Mouse (Mus musculus): ENCODE measurements around the gene Hnrnpll. TPM values are rescaled to one million over a fixed set of nuclear protein-coding genes. Genes with fewer than 3 reads are reported as not detected.

The Hnrnpll gene
- polyA plus RNA-seq, 1 experiment from 2014 or later: 55.6 TPM

DNA sequence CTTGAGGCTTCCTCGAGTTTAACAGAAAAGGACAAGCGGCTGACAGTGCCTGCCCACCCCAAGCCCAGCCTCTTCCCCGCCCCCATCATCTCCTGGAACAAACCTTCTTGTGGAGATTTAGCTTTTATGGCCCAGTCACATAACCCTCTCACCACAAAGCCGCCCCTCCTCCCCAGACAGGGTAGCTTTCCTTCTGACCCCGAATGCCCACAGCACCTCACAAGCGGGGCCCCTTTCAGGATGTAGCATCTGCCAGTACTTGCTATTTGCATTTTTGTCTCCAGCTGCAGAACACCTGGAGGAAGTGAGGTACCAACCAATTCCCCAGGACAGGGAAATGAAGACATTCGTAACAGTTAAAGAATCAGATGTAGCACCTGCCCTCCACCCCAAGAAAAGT, 79.6 kb downstream of the Hnrnpll start:
- H3K4me1 ChIP-seq (ENCODE audit: control insufficient read depth, insufficient read depth, low read length): peaks cover 14% of the 10 kb centered on the region
- peak overlapping the region; percentile 40 for H3K9ac ChIP-seq (ENCODE audit: low read depth, low read length)
- no peak for ATAC-seq (ENCODE audit: low read depth)
- no peaks in the 10 kb centered on the region for H3K36me3 ChIP-seq (ENCODE audit: control insufficient read depth, insufficient read depth, low read length)
- no peak for DNase-seq (ENCODE audit: low spot score)
- H3K9me3 ChIP-seq (ENCODE audit: control insufficient read depth, low read length): no peaks in the 10 kb centered on the region
- H3K27me3 ChIP-seq (replicated peaks; ENCODE audit: control insufficient read depth, insufficient read depth, low read length): no peaks in the 10 kb centered on the region
- 0 out of 2 replicates have a peak overlapping the region, but pooled peaks have one; percentile 15 for H3K4me2 ChIP-seq (ENCODE audit: low read depth, low read length)
- peak overlapping the region; percentile 21; the same call in 1 of the 2 replicates for H3K27ac ChIP-seq (replicated peaks; ENCODE audit: low read depth, low read length)
- 14% methylated on average over 7 of the region's 7 CpGs for WGBS
- H3K4me3 ChIP-seq (ENCODE audit: low read depth, low read length): no peak overlapping the region

DNA sequence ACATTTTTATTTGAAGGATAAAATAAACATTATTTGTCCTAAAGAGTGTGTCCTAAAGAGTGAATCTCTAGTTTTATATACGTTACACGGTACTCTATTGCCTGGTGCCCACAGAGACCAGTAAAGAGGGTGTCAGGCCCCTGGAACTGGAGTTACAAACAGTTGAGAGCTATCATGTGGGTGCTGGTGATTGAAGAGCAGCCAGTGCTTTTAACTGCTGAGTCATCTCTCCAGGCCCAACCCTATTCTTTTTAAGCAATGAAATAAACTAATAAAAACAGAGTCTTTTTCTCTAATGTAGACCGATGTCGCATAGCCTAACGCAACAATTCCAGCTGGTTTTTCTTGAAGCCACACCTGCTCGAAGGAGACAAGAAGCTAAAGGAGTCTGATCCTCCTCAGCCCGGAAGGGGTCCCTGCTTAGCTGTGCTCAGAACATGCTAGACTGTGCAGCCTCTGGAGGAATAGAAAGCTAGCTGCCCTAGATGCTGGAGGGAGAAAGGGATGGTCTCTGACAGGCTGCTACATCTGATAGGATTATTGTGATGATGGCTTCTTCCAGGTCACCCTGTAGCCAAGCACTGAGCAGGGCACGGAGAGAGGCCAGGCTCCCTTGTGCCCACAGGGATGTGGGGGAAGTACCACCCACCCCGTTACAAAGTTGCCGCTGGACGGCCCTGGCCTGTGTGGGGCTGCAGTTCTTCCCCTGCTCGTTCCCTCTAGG, 80.2 kb downstream of the Hnrnpll start:
- Histone ChIP-seq H3K4me3 (ENCODE audit: low read depth, low read length) (no peak overlapping the region), H3K9ac (ENCODE audit: low read depth, low read length) (peak overlapping the region; percentile 40), H3K4me2 (ENCODE audit: low read depth, low read length) (0 out of 2 replicates have a peak overlapping the region, but pooled peaks have one; percentile 15), H3K9me3 (ENCODE audit: control insufficient read depth, low read length) (no peaks in the 10 kb centered on the region), H3K27ac (replicated peaks; ENCODE audit: low read depth, low read length) (peak overlapping the region; percentile 21; the same call in 1 of the 2 replicates), H3K27me3 (replicated peaks; ENCODE audit: control insufficient read depth, insufficient read depth, low read length) (no peaks in the 10 kb centered on the region), H3K36me3 (ENCODE audit: control insufficient read depth, insufficient read depth, low read length) (no peaks in the 10 kb centered on the region), H3K4me1 (ENCODE audit: control insufficient read depth, insufficient read depth, low read length) (peaks cover 16% of the 10 kb centered on the region)
- ATAC-seq (ENCODE audit: low read depth) (no peak), DNase-seq (ENCODE audit: low spot score) (peak; percentile 26)
- WGBS: 54% methylated on average over 12 of the region's 12 CpGs

DNA sequence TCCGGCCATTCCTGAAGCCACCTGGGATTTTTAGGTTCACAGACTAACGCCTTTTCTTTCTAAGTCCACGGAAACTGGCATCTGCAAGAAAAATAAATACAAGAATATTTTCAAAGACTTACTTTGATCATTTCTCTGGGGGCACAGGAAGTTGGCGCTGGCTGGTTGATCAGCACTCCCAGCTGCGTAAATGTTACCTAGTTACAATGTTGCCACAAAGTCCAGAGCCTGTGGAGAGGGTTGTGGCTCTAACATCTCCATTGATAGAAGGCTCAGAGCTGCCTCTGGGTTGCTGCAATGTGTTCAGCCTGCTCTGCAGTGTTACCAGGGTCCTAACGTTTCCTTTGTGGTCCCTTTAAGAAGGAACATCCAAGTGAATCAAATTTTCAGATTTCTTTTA, 80.8 kb downstream of the Hnrnpll start:
- Histone ChIP-seq H3K4me2 (ENCODE audit: low read depth, low read length) (no peak overlapping the region), H3K4me3 (ENCODE audit: low read depth, low read length) (no peak overlapping the region), H3K9ac (ENCODE audit: low read depth, low read length) (no peak overlapping the region), H3K36me3 (ENCODE audit: control insufficient read depth, insufficient read depth, low read length) (no peaks in the 10 kb centered on the region), H3K4me1 (ENCODE audit: control insufficient read depth, insufficient read depth, low read length) (peaks cover 20% of the 10 kb centered on the region), H3K27me3 (replicated peaks; ENCODE audit: control insufficient read depth, insufficient read depth, low read length) (no peaks in the 10 kb centered on the region), H3K9me3 (ENCODE audit: control insufficient read depth, low read length) (no peaks in the 10 kb centered on the region), H3K27ac (replicated peaks; ENCODE audit: low read depth, low read length) (no peak overlapping the region)
- DNase-seq (ENCODE audit: low spot score) (no peak), ATAC-seq (ENCODE audit: low read depth) (no peak)
- WGBS: 49% methylated on average over 6 of the region's 6 CpGs

DNA sequence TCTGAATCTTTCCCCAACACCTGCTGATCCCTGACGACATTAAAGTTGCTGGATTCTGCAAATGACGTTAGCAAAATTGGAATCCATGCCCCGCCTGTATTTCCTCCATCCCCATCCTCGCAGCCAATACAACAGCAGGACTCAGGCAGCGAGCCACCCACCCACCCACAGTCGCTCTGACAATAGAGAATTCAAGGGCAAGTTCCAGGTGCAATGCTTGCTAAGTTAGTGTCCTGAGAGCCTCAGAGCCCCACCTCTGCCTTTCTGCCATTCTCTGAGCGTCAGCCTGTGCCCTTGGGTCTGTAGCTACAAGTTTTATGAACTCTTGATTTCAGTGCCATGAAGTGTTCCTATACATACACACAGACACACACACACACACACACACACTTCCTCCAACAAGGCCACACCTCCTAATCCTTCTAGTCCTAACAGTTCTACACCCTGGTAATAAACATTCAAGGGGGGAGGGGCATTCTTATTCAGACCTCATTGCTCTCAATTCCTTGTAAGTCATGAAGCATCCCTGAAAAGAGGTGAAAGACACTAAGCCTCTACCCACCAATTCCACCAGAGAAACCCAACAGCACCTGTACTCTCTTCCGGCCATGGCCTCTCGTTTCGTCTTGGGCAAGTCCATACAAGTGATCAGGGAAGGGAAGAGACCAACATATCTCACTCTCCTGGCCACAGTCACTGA, 81.6 kb downstream of the Hnrnpll start:
- 69% methylated on average over 10 of the region's 10 CpGs for WGBS
- H3K36me3 ChIP-seq (ENCODE audit: control insufficient read depth, insufficient read depth, low read length): no peaks in the 10 kb centered on the region

More for the DNA sequence above, 81.6 kb downstream of the Hnrnpll start:
- DNase-seq (ENCODE audit: low spot score) (no peak), ATAC-seq (ENCODE audit: low read depth) (no peak)
- no peak overlapping the region for H3K9ac ChIP-seq (ENCODE audit: low read depth, low read length)
- H3K27me3 ChIP-seq (replicated peaks; ENCODE audit: control insufficient read depth, insufficient read depth, low read length): no peaks in the 10 kb centered on the region
- no peaks in the 10 kb centered on the region for H3K9me3 ChIP-seq (ENCODE audit: control insufficient read depth, low read length)
- no peak overlapping the region for H3K4me2 ChIP-seq (ENCODE audit: low read depth, low read length)
- no peak overlapping the region for H3K27ac ChIP-seq (replicated peaks; ENCODE audit: low read depth, low read length)
- H3K4me3 ChIP-seq (ENCODE audit: low read depth, low read length): no peak overlapping the region
- peaks cover 28% of the 10 kb centered on the region for H3K4me1 ChIP-seq (ENCODE audit: control insufficient read depth, insufficient read depth, low read length)

Other genes starting within 250 kb of the Hnrnpll start
- gene Atl2, start 166.2 kb downstream of the Hnrnpll start, polyA plus RNA-seq (2014; fragmentation: Nextera tagmentation; extraction: Ambion mirVana): 29.7 and 31.7 TPM in 2 replicates
- gene Galm, start 65.1 kb upstream of the Hnrnpll start, polyA plus RNA-seq (2014; fragmentation: Nextera tagmentation; extraction: Ambion mirVana): 25.8 and 27.3 TPM in 2 replicates
- 485 and 532 TPM in 2 replicates for gene Srsf7, start 145.0 kb upstream of the Hnrnpll start, polyA plus RNA-seq (2014; fragmentation: Nextera tagmentation; extraction: Ambion mirVana)
- gene Ttc39d, start 145.1 kb upstream of the Hnrnpll start, polyA plus RNA-seq (2014; fragmentation: Nextera tagmentation; extraction: Ambion mirVana): 0.18 and 0.19 TPM in 2 replicates
- 33.1 and 34.5 TPM in 2 replicates for gene Gemin6, start 162.1 kb upstream of the Hnrnpll start, polyA plus RNA-seq (2014; fragmentation: Nextera tagmentation; extraction: Ambion mirVana)
- gene Morn2, start 227.9 kb upstream of the Hnrnpll start, polyA plus RNA-seq (2014; fragmentation: Nextera tagmentation; extraction: Ambion mirVana): 26.7 and 27.9 TPM in 2 replicates
- gene Dhx57, start 228.1 kb upstream of the Hnrnpll start, polyA plus RNA-seq (2014; fragmentation: Nextera tagmentation; extraction: Ambion mirVana): 19.5 and 20.7 TPM in 2 replicates
- 0.88 and 1.7 TPM in 2 replicates for gene Arhgef33, start 245.1 kb upstream of the Hnrnpll start, polyA plus RNA-seq (2014; fragmentation: Nextera tagmentation; extraction: Ambion mirVana)

Measured in embryonic facial prominence, embryonic 14.5 days (tissue).